Mouse (Mus musculus) CD4-positive naive resting alpha-beta T cell, adult 57 days (primary cell): ENCODE results near the gene Gm4985. TPM values are rescaled to one million over a fixed set of nuclear protein-coding genes. Genes with fewer than 3 reads are reported as not detected.

Experiments used
- total RNA-seq: library from RNA; stranded (reverse); gene quantifications from one replicate; pipeline ENCODE4 v1.2.4, GENCODE M21; 2023

Gm4985 gene
- not detected for total RNA-seq

GRCm38 (mm10) chrX:23958834-23959233 lies at the start of gene Gm4985:
Gene Gm4985 (minus strand): TSS chrX:23958934.

Other genes with a start within 250 kb of the Gm4985 start
- gene Gm4907, start 76.4 kb downstream of the Gm4985 start, total RNA-seq, result not detected